Mouse (Mus musculus): ENCODE measurements around the gene Tet1.
"Not testable (repeated sequence)": the region's sequence is repeated elsewhere in the genome, so short reads cannot be mapped to it uniquely, and the experiment has no call there.

Tet1 gene

DNA sequence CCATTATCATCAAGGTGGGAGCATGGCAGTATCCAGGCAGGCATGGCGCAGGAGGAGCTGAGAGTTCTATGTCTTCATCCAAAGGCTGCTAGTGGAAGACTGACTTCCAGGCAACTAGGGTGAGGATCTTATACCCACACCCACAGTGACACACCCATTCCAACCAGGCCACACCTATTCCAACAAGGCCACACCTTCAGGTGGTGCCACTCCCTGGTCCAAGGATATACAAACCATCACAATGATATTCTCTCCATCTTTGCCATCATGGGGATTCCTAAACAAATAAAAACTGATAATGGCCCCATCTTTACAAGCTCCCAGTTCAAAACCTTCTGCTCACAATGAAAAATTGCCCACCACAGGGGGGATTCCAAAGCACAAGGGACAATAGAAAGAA lies at the start of gene Tet1:
Gene Tet1, minus strand, starts transcription at position 101 of the 400 bp plus-strand sequence.
- not testable (repeated sequence) for DNase-seq (ENCODE audit: extremely low spot score, low spot score)

DNA sequence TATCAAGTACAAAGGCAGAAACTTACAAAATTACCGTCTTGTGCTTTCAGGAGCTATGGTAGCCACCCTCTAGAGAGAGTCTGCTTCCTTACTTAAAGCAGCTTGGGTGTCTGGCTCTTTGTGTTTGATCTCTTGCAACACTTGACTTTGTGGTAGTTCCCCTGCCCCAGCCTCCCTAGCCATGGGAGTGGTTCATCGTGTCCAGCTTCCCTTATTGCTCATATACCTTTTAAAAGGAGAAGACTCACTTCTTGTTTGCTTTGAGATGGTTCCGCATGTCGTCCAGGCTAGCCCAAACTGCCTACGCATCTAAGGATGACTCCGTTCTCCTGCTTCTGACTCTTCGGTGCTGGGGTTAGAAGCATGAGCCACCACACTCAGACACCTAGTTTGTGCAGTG lies 39.8 kb upstream of the Tet1 start:
- DNase-seq (ENCODE audit: extremely low spot score, low spot score): no peak

DNA sequence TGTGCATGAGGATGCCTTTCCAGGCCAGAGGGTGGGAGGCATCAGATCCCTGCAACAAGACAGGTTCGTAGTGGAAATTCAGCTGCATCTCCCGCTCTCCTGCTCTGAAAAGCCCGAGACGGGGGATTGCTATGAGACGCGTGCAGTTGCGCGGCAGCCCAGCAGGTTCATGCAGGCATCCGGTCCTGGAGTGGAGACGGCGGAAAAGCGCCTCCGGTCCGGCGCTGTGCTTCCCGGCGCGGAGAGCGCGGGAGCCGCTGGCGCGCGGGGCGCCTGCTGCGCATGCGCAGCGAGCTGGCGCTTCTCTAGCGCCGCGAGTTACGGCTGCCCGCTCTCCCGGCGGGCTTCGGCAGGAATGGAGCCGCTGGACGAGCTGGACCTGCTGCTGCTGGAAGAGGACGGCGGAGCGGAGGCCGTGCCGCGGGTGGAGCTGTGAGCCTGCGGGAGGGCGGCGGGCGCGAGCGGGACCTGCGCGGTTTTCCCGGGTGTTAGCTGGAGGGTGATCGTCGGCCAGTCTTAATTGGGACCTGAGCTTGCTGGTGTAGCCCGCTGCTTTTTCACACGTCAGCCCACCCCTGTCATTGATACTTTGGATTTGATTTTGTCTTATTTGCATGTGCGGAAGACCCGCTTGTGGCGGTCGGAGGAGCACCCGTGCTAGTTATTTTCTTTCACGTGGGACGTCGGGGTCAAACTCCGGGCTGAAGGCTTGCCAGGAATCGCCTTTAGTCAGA lies 38.1 kb upstream of the Tet1 start, which contains the start of gene Dna2:
Gene Dna2, plus strand, starts transcription at position 289 of the 734 bp plus-strand sequence.
- DNase-seq (ENCODE audit: extremely low spot score, low spot score): peak; percentile 85

DNA sequence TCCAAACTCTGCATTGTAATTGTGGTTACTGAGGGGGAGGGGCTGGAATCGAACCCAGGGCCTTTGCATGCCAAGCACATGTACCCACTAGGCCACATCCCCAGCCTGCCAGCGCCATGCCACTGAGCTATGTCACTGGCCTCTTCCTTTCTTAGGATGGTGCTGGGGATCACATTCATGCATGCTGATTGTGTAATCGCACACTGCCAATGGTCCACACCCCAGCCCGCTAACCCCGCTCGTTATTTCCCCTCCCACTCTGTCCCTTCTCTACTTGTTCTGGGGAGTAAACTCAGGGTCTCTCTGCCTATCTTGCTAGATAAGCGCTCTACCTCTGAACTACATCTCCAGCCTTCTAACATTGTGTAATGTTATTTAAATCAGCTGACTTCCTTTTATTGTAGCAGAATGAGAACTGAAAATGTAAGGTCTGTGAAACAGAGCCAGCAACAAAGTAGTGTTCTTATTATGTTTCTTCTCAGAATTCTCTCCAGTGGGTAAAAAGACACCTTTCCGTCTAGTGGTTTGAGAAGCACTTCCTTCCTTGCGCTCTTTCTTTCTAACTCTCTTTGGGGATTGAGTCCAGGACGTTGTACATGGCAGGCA lies 36.3 kb upstream of the Tet1 start:
- no peak for DNase-seq (ENCODE audit: extremely low spot score, low spot score)

DNA sequence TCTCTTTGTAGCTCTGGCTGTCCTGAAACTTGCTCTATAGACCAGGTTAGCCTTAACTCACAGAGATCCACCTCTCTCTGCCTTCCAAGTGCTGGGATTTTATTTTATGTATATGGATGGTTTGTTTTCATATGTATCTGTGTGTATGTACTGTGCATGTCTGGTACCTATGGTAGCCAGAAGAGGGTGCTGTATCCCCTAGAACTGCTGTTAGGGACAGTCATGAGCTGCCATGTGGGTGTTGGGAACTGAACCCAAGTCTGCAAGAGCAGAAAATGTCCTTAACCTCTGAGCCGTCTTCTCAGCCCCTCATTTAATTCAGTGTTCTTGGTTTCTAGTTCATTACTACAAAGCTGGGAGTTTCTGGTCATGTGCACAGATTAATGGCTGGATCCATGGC lies 23.6 kb upstream of the Tet1 start:
- no peak for DNase-seq (ENCODE audit: extremely low spot score, low spot score)

DNA sequence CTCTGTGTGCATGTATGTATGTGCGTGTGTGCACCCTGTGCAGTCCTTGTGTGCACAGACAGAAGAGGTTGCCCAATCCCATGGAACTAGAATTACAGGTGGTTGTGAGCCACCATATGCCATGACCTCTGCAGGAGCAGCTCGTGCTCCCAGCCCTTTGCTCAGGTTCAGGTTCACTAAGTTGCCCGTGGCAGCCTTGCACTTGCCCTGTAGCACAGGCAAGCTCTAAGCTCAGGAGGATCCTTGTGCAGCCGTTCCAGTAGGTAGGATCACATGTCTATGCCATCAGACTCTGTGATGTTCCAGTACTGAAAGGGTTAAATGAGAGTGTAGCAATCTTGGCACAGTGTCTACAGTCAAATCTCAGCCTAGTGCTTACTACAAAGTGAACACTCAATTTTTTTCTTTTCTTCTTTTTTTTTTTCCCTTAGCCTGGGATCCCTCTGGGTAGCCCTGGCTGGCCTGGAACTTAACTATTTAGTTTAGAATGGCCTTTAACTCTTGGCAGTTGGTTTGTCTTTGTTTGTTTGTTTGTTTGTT lies 15.4 kb upstream of the Tet1 start:
- DNase-seq (ENCODE audit: extremely low spot score, low spot score): no peak

DNA sequence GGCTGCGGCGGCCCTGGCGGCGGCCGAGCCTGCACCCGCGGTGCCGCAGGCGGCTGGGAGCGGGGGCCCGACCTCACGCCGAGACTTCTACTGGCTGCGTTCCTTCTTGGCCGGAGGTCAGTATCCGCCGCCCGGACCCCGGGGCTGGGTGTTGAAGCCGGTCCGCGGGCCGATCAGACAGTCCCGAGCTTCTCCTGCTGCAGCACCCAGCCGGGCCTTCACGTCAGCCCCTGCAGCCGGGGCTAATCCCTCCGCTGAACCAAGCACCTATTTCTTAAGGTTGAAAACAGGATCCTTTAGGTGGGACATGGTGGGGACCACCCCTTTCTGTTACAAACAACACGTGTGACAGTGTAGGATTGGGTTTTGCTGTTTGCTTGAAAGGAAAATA lies 12.0 kb upstream of the Tet1 start:
- DNase-seq (ENCODE audit: extremely low spot score, low spot score): no peak

DNA sequence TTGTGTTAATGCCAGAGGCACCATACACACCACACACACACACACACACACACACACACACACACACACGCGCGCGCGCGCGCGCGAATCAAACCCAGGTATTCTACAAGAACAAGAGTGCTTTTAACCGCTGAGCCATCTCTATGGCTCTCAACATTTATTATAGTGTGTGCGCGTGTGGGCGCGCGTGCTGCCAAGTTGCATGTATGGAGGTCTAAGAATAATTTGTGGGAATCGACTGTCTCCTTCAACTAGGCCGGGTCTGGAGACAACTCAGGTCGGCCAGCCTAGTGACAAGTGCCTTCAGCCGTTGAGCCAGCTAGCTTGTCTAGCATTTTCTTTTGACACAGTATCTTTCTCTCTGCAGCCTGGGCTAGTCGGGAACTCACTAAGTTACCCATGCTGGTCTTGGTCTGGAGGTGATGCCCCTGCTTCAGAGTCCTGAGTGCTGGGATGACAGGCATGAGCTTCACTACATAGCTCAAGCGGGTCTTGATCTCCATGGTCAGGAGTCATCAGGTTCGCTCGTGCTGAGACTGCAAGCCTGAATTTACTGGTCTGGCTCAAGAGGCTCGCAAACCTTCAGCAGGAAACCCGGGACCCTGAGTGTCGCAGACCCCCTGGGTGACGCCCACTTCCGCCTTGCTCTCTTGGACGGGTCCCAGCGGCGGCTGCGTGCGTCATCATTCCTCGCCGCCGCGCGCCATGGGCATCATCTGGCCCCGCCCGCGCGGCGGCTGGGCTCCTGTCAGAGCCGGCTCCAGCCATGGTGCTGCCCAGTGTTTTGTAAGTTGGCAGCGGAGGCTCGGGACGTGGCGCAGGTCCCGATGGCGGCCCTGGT lies 11.3 kb upstream of the Tet1 start, which contains the start of gene Slc25a16:
Gene Slc25a16, plus strand, starts transcription at position 709 of the 841 bp plus-strand sequence.
- peak; percentile 94 for DNase-seq (ENCODE audit: extremely low spot score, low spot score)

DNA sequence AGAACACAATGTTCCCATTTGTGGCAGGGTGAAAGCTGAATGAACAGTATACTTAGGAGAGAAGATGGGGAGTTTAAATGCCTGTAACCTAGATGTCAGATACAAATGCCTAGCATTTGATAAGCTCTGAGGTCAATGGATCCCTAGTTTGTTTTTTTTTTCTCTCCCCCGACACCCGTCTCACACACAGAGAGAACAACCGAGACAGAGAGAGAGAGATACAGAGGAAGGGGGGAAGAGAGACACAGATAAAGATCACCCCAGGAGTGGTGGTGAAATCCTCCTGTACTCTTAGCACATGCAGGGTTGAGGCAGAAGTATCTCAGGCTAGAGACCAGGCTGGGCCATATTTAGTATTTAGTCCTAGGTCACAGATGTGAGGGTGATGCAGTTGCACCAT lies 10.2 kb upstream of the Tet1 start:
- no peak for DNase-seq (ENCODE audit: extremely low spot score, low spot score)

DNA sequence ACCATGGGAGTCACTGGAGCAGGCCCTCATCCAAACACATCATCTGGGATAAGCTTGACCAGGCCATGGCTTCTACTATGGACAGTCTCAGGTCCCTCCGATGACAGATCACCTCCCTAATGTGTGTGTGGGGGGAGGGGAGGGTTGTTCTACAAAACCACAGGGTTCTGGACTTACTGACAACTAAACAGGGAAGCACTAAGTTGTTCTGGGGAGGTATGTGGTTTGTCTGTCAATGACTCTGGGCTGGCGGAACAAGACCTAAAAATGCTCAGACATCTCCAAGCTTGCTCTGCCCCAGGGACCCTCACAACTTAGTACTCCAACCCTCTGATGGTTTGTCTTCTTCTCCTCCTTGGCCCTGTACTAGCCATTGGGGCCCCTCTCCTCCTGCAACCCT lies 2.3 kb upstream of the Tet1 start:
- DNase-seq (ENCODE audit: extremely low spot score, low spot score): no peak

DNA sequence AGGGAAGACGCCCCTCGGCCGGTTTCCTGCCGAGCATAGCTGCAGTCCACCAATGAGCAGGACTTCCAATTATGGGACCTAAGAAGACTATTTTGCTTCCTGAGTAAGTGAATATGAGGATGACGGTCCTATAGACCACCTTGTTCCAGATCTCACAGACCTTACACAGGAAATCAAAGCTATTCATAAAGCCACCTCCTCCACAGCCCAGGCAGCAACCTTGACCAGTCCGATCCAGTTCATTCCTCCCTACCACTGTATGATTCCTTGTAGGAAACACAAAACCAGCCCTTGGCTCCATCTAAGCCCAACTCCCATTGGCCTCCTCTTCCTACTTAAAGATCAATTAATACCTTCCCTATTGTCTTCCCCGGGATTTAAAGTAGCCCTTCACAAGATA lies 2.5 kb downstream of the Tet1 start:
- no peak for DNase-seq (ENCODE audit: extremely low spot score, low spot score)

DNA sequence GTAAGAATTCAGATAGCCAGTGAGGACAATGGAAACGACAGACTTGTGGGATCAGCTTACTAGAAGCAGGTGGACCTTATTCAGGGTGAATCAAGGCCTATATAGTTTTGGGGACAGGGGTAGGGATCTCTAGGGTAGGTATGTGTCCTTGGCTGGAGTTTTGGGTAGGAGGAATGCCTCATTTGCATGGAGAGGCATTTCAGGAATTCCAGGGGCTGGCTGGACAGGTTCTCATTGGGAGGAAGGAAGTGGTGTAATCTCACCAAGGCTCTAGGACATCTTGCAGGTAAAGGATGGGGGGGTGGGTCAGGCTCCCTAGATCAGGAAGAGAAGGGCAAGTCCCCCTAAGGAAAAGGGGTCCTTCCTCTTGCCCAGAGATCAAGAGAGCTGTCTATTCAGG lies 6.0 kb downstream of the Tet1 start:
- DNase-seq (ENCODE audit: extremely low spot score, low spot score): no peak

DNA sequence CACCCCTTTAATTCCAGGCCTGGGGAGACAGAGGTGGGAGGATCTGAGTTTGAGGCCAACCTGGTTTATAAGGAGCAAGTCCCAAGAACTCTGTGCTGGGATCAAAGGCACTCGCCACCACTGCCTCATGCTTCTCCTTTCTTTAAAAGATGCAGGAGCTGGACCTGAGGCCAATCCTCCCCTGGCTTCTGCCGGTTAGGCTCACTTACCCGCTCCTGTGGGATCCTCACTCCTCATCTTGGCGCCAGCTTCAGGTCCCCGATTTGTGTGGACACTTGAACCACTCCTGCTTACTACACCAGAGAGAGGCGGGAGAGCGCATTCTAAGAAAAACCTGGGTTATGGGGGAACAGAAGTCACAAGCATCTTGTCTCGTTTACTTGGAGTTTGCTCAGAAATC lies 7.0 kb downstream of the Tet1 start:
- DNase-seq (ENCODE audit: extremely low spot score, low spot score): no peak

DNA sequence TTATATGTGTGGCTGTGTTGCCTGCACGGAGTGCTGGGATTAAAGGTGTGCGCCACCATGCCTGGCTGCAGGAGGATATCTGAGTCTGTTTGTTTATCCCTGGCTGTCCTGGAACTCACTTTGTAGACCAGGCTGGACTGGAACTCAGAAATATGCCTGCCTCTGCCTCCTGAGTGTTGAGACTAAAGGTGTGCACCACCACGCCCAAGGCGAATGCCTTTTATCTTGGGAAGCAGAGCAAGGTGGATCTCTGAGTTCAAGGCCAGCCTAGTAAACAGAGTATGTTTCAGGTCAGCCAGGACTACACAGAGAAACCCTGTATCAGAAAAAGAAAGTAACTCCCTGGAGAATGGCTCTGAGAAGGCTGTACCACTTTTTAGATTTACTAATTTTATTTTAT lies 8.7 kb downstream of the Tet1 start:
- DNase-seq (ENCODE audit: extremely low spot score, low spot score): no peak

DNA sequence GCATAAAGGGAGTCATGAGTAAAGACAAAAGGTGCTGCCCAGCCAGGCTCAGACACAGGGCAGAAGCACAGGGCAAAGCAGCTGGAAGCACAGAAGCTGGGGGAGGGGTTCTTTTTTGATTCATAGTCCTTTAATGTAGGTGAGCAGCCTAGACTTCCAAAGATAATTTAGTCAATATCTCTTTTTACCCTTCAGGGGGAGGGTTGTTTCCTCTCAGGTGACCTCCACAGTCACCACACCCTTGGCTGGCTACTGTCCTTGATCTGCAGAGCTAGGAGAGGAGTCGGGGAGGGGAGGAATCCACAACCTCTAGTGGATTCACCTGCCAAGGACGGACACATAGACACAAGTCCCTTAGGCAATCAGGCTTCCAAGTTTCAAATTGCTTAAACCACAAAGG lies 10.7 kb downstream of the Tet1 start:
- no peak for DNase-seq (ENCODE audit: extremely low spot score, low spot score)

DNA sequence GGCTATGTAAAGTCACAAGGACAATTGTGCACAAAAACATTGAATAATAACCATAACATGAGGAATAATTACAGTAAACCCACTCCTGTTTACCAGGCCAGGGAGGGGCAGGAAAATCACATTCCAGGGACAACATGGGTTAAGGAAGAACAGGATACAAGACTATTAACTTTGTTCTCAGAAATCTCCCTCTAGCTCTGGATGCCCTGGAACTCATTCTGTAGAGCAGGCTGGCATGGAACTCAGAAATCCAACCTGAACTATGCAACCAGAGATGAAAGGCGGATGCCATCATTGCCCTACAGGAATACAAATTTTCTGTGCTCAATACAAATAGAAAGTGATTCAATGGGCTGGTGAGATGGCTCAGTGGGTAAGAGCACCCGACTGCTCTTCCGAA lies 11.4 kb downstream of the Tet1 start:
- no peak for DNase-seq (ENCODE audit: extremely low spot score, low spot score)

DNA sequence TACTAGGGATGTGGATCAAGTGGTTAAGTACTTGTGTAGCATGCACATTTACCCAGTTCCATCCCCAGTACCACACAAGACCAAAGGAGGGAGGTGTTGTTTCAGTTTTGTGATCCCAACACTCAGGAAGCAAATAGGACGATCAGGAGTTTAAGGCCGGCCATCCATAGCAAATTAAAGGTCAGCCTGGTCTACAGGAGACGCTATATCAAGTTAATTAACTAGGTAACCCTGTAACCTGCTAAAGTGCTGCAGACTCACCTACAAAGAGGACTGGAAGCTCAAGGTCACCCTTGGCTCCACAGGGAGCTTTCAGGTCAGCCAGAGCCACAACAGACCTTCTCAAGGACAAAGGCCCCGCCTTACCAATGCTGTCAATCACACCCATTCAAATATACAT lies 12.0 kb downstream of the Tet1 start:
- DNase-seq (ENCODE audit: extremely low spot score, low spot score): no peak

DNA sequence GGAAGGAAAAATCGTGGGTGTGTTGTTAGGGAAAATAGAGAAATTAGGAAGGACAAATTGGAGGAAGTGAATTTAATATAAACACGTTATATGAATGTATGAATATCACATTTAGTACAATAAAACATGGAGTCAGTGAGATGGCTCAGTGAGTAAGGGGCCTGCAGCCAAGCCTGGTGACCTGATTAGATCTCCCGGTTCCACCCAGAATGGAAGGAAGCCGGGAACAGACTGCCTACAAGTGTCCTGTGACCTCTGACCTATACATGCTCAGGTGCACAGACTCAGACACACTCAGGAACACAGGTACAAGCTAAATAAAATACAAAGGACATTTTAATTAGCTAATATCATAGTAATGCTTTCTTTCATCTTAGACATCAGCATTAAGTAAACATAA lies 12.8 kb downstream of the Tet1 start:
- no peak for DNase-seq (ENCODE audit: extremely low spot score, low spot score)

DNA sequence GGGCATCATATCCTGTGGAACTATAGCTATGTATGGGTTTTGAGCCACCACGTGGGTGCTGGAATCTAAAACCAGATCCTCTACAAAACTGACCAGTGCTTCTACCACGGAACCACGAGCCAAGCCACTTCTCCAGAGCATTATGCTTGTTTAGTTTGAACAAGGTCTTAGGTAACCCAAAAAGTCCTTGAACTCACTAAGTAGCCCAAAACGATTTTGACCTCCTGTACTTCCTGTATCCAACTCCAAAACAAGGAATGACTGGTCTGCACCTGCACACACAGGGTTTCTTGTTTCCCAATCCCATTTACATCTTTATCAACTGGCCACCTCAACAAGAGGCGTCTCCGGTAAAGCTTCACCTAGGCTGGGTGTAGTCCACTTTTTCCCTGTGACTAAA lies 13.4 kb downstream of the Tet1 start:
- no peak for DNase-seq (ENCODE audit: extremely low spot score, low spot score)

DNA sequence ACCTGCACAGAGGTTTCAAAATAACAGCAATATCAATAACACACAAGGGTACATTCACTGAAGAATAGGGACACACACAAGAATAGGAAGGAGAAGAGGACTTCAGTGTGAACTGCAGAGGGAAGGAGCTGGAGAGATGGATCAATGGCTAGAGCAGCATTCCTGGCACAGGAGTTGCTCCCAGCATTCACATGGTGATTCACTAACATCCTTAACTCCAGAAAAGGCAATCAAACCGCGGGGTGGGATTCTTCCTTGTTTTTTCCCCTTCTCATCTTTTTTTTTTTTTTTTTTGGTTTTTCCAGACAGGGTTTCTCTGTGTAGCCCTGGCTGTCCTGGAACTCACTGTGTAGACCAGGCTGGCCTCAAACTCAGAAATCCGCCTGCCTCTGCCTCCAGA lies 14.3 kb downstream of the Tet1 start:
- no peak for DNase-seq (ENCODE audit: extremely low spot score, low spot score)

DNA sequence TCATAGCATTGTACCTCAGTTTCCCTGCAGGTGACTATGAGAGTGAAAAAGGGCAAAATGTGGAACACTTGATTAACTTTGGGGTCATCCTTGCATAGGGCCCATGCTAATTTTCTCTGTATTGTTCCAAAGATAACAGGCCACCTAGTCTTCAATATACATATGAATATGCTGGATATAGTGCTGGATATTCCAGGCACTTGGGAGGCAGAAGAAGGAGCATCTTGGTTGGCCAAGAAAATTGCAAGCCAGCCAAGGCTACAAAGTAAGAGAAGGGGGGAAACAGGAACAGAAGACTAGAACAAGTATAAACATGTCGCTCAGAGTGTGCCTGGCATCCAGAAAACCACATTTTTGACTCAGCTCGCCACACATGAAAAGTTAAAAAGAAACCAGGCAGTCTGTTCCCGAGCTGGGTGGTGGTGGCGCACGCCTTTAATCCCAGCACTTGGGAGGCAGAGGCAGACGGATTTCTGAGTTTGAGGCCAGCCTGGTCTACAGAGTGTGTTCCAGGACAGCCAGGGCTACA lies 15.4 kb downstream of the Tet1 start:
- DNase-seq (ENCODE audit: extremely low spot score, low spot score): no peak
